Mouse (Mus musculus) cerebellum, postnatal 36 days (tissue): ENCODE data around the gene Tnfrsf1a.

ENCODE experiments used
- DNase-seq, 2 experiments: peaks; one replicate each; pipeline ENCODE4 v3.0.0; 2021 to 2022; ENCODE audit warnings: mixed read lengths in 2 of 2

Gene Tnfrsf1a

DNA sequence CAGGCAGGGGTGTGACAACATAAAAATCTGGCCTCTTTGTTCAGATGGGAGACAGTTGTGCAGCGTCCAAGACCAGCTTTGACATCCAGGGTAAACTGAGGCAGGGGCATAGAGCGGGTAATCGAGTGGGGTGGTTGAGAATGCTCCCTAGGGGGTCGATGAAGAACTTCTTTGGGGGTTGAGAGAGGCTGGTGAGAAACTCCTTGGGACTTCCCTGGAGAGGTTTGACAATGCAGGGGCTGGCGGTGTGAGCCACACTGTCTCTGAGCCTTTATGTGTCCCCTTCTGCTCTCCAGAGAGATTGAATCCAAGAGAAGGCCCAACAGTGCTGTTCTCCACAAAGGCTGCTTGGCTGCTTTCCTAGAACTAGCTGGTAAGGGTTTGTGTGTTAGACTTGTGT is 40.7 kb downstream of the Tnfrsf1a start:
- no peak for DNase-seq

DNA sequence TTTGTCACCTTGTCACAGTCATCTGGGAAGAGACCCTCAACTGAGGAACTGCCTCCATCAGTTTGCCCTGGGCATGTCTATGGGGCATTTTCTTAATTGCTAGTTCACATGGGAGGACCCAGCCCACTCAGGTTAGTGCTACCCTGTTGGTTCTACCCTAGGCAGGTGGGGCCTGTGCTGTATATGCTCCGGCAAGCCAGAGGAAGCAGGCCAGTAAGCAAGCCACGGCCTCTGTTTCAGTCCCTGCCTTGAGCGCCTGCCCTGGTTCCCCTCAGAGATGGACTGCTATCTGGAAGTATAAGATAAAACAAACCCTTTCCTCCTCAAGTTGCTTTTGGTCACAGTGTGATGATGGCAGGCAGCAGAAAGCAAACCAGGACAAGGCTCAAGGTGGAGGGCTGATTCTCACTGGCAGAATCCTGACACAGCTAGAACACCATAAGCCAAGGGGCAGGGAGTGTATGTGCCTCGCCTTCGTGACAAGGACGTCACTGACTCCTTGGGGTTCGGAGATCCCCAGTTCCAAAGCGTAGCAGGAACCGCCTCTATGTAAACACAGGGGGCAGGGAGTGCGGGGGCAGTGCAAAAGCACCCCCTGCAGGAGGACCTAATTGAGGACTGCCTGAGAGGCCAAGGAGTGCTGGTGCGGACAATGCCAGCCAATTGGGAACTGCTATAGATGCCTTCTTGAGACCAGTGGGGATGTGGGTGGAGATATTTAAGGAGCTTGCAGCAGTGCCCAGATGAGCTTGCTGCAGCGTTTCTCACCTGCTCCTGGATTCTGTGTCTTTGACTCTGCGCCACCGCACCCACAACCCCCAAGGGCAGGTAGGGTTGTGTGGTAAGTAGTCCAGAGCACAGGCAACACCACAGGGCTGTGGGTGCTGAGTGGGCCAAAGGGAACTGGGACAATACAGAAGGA is 56.6 kb downstream of the Tnfrsf1a start:
- DNase-seq = no peak

DNA sequence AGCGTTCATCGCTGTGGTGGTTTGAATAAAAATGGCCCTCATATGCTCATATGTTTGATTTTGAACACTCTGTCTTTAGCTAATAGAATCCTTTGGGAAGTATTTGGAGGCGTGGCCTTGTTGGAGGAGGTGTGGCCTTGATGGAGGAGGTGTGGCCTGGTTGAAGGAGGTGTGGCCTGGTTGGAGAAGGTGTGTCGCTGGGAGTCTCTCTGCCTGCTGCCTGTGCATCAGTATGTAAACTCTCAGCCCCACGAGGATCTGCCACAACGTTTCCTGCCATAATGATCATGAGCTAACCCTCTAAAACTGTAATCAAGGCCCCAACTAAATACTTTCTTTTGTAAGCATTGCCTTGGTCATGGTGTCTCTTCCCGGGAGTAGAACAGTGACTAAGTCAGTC is 58.1 kb downstream of the Tnfrsf1a start:
- no peak for DNase-seq

DNA sequence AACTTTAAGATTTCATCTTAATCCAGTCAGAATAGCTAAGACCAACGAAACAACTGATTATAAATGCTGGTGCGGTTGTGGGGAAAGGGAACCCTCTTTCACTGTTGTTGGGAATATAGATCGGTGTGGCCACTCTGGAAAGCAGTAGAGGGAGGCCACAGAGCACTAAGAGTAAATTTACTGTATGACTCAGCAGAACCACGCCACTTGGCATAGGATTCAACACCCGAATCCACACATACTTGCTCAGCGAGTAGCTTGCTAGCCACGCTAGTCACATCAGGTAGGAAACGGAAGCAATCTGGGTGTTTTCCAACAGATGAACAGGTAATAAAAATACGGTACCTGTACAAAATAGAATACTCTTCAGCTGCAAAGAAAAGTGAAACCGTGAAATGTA is 58.5 kb downstream of the Tnfrsf1a start:
- no peak for DNase-seq

DNA sequence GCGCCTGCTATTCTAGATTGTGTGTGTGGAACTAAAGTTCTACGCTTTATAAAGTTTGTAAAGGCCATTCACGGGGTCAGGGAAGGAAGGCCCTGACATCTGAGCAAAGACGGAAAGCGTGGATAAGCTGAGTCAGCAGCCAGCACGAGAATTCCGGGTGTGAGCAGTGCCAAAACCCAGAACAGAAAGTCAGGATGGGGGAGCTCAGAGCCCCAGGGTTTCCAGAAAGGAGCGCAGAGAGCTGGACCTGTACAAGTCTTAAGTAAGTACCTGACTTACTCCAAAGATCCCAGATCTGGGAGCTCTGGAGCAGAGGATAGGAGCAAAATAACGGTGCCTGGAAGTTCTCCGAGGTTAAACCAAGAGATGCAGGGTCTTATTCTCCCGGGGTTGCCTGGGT is 61.4 kb downstream of the Tnfrsf1a start:
- no peak for DNase-seq

DNA sequence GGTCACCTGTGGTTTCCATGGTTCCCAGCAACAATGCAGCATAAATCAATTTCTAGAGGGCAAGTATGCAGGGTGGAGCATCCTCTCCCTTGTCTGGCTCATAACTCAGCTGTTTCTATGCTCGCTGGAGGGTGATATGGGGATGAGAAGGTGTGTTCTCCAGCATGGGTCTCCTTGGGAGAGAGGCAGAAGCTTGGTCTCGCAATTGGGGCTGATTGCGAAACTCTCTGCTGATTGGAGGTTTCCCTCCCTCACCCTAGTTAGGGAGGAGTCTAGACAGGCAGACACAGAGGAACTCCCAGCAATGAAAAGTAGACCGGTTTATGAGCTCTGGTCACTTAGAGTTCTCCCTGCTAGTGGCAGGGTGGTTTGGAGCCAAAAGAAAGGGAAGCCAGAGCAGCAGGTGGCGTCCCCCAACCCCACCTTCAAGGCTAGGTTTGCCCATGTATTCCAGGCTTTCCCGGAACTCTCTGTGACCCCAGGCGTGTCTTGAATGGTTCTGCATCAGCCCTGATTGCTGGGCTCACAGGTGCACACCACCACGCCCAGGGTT is 61.9 kb downstream of the Tnfrsf1a start:
- no peak for DNase-seq

DNA sequence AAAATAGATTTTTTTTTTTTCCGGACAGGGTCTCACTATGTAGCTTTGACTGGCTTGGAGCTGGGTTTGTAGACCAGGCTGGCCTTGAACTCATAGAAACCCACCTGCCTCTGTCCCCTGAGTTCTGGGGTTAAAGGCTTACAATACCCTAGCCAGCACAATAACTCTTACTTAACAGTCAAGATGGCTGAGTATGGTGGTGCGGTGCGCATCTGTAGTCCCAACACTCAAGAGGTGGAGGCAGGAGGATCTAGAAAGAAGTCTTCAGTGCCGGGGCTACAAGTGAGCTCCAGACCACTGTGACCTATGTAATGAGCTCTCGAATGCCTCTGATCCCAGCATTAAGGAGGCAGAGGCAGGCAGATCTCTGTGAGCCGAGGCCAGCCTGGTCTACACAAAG is 62.5 kb downstream of the Tnfrsf1a start:
- DNase-seq = no peak
